Mouse (Mus musculus) C2C12 (cell line): ENCODE measurements around the gene Aars2.

Experiments
- CTCF ChIP-seq: IDR thresholded peaks from one replicate; pipeline ENCODE4 v1.5.1; 2011; ENCODE audit not compliant: control insufficient read depth, insufficient read depth, insufficient read length
- MAX ChIP-seq: IDR thresholded peaks from one replicate; pipeline ENCODE4 v1.6.1; 2011; ENCODE audit warnings: mild to moderate bottlenecking, control low read depth
- MYOD1 ChIP-seq: IDR thresholded peaks from one replicate; pipeline ENCODE4 v1.6.1; 2011; ENCODE audit warnings: low read depth; ENCODE audit not compliant: control insufficient read depth, insufficient read length
- MYOG ChIP-seq: IDR thresholded peaks from one replicate; pipeline ENCODE4 v1.6.1; 2011; ENCODE audit not compliant: control insufficient read depth, insufficient read length; ENCODE audit errors: extremely low read depth

DNA sequence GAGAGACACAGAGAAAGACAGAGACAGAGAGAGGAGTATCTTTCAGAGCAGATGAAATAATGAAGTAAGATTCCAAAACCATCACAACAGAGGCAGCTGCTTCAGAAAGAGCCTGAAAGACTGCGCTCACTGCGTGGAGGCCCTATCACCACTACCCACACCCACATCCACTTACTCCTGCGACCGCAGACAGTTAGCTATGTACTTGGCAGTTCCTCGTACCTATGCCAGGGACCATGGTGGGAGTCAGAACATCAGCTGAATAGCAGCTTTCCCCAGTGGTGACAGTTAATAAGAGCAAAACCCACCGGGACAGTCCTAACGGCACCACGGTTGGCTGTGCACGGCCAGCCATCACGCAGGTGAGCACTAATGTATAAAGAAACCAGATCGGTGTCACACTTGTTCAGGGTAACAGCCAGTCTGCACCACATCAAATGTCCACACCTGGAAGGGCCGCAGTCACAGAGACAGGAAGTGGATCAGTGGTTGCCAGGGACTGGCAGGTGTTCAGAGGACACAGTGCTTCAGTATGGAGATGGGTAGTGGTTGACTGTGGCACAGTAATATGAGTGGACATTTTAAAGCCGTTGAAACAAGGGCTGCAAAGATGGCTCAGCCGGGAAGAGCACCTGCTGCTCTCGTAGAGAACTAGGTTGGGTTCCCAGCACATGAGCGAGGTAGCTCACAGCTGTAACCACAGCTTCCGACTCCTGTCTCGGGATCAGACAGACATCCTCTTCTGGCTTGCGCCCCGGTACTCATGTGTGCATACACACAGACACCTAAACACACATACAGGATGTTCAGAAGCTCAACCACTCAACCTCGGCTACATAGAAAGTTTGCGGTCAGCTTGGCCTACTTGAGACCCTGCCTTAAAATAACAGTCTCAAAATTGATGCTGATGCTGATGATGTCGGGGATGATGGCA lies 18.1 kb upstream of the Aars2 start:
- TF ChIP-seq CTCF (no peak), MYOD1 (no peak), MYOG (no peak), MAX (no peak)
